Mouse (Mus musculus) spleen, adult 2 months (tissue): Measurements from ENCODE around the gene Zfp266. TPM values are rescaled to one million over a fixed set of nuclear protein-coding genes. Genes with fewer than 3 reads are reported as not detected.
A peak's percentile ranks its signal among the peaks of the same experiment; 100 is the strongest.
"Not testable (repeated sequence)": the region's sequence is repeated elsewhere in the genome, so short reads cannot be mapped to it uniquely, and the experiment has no call there.

Experiments used
- DNase-seq, 2 experiments: peaks; one replicate each; pipeline versions ENCODE4 v3.0.0 to v3.0.0-alpha.2; 2012 to 2021; ENCODE audit warnings: low spot score in 2 of 2, low read depth in 1 of 2
- H3K27ac ChIP-seq: fragments of 200-500 bp; 2 replicates; pipeline ENCODE4 v1.5.1; 2012; ENCODE audit warnings: low read length, inconsistent platforms; ENCODE audit not compliant: insufficient read depth
- H3K27me3 ChIP-seq: fragments of 200-500 bp; 2 replicates; pipeline ENCODE4 v1.6.1; 2012; ENCODE audit warnings: mild to moderate bottlenecking, moderate library complexity, low read length, inconsistent platforms; ENCODE audit not compliant: control insufficient read depth, insufficient read depth
- H3K36me3 ChIP-seq: fragments of 200-500 bp; 2 replicates; pipeline ENCODE4 v1.6.1; 2012; ENCODE audit warnings: mild to moderate bottlenecking, low read length, inconsistent platforms; ENCODE audit not compliant: control insufficient read depth, insufficient read depth
- H3K4me1 ChIP-seq: fragments of 200-500 bp; 2 replicates; pipeline ENCODE4 v1.6.1; 2011; ENCODE audit warnings: inconsistent platforms; ENCODE audit not compliant: control insufficient read depth, insufficient read depth, insufficient read length
- H3K4me3 ChIP-seq: fragments of 200-500 bp; 2 replicates; pipeline ENCODE4 v1.5.1; 2011; ENCODE audit warnings: mild to moderate bottlenecking, inconsistent platforms; ENCODE audit not compliant: insufficient read depth, insufficient read length; ENCODE audit errors: extremely low read depth
- CTCF ChIP-seq: fragments of 200-500 bp; IDR thresholded peaks from 2 replicates; pipeline ENCODE4 v1.5.1; 2011; ENCODE audit warnings: mild to moderate bottlenecking, inconsistent platforms; ENCODE audit not compliant: insufficient read depth, insufficient read length, insufficient replicate concordance; ENCODE audit errors: extremely low read depth
- POLR2A ChIP-seq: fragments of 200-500 bp; IDR thresholded peaks from 2 replicates; pipeline ENCODE4 v1.6.1; 2011; ENCODE audit warnings: low read depth, low read length, inconsistent platforms
- WGBS: fragments of 180-500 bp; shearing (Covaris S2); methylation state at CpG from one replicate; pipeline ENCODE4 v1.1.7; 2018; 5-methylcytosine and 5-hydroxymethylcytosine counted together
- polyA plus RNA-seq: library from polyadenylated mRNA; depleted of rRNA; stranded (reverse); fragments of >200 nt; gene quantifications from 2 replicates; pipeline ENCODE4 v1.2.3, GENCODE M21; 2012; rRNA removed

Zfp266 gene
- polyA plus RNA-seq: 1.9 and 2.1 TPM in 2 replicates

GRCm38 (mm10) chr9:20521306-20521957 lies at the start of gene Zfp266:
Gene Zfp266, minus strand, starts transcription at chr9:20521417.
- H3K27ac ChIP-seq: peak within 1 kb of the TSS; percentile 93
- peak; percentile 75 to 86 for DNase-seq
- H3K27me3 ChIP-seq: no peaks in the 10 kb centered on the region
- H3K4me3 ChIP-seq: peak within 1 kb of the TSS; percentile 93
- no peak for TF ChIP-seq CTCF
- TF ChIP-seq POLR2A: peak; percentile 36
- no peaks in the 10 kb centered on the region for H3K36me3 ChIP-seq
- WGBS: 1% methylated on average over 46 of the region's 46 CpGs
- H3K4me1 ChIP-seq: 0 out of 2 replicates have a peak, but pooled peaks cover 2% of the 10 kb centered on the region

GRCm38 (mm10) chr9:20565326-20566030 lies 44.3 kb upstream of the Zfp266 start:
- not testable (repeated sequence) for H3K27ac ChIP-seq, H3K36me3 ChIP-seq, H3K4me3 ChIP-seq, H3K27me3 ChIP-seq, H3K4me1 ChIP-seq, DNase-seq
- 71% methylated on average over 3 of the region's 3 CpGs for WGBS

GRCm38 (mm10) chr9:20562177-20562576 lies 41.0 kb upstream of the Zfp266 start:
- Histone ChIP-seq H3K27ac (no peak overlapping the region), H3K27me3 (no peaks in the 10 kb centered on the region), H3K4me1 (no peaks in the 10 kb centered on the region), H3K4me3 (no peak overlapping the region), H3K36me3 (no peaks in the 10 kb centered on the region)
- no peak for TF ChIP-seq POLR2A
- TF ChIP-seq CTCF: no peak
- DNase-seq: no peak
- 85% methylated on average over 5 of the region's 5 CpGs for WGBS

- no peak overlapping the region for H3K27ac ChIP-seq
- no peaks in the 10 kb centered on the region for H3K27me3 ChIP-seq
- DNase-seq: no peak
- H3K36me3 ChIP-seq: no peaks in the 10 kb centered on the region
- H3K4me3 ChIP-seq: no peak overlapping the region
- no peaks in the 10 kb centered on the region for H3K4me1 ChIP-seq
- WGBS: 78% methylated on average over 1 of the region's 1 CpGs
- TF ChIP-seq POLR2A: no peak
- no peak for TF ChIP-seq CTCF
These were observed 31.5 kb upstream of the Zfp266 start for GRCm38 (mm10) chr9:20552698-20553097.

GRCm38 (mm10) chr9:20551781-20552275 lies 30.6 kb upstream of the Zfp266 start:
- no peaks in the 10 kb centered on the region for H3K27me3 ChIP-seq
- no peak for TF ChIP-seq CTCF
- TF ChIP-seq POLR2A: no peak
- 60% methylated on average over 5 of the region's 5 CpGs for WGBS

GRCm38 (mm10) chr9:20545151-20545550 lies 23.9 kb upstream of the Zfp266 start:
- TF ChIP-seq POLR2A: no peak
- no peak for TF ChIP-seq CTCF
- Histone ChIP-seq H3K27ac (no peak overlapping the region), H3K27me3 (no peaks in the 10 kb centered on the region), H3K4me1 (no peaks in the 10 kb centered on the region; the same call in none of the 2 replicates), H3K4me3 (no peak overlapping the region; the same call in 1 of the 2 replicates), H3K36me3 (no peaks in the 10 kb centered on the region)
- DNase-seq: no peak
- WGBS: 36% methylated on average over 8 of the region's 8 CpGs

More at GRCm38 (mm10) chr9:20551781-20552275, 30.6 kb upstream of the Zfp266 start:
- no peaks in the 10 kb centered on the region for H3K4me1 ChIP-seq
- H3K4me3 ChIP-seq: no peak overlapping the region
- no peaks in the 10 kb centered on the region for H3K36me3 ChIP-seq
- no peak for DNase-seq
- no peak overlapping the region for H3K27ac ChIP-seq
